Mouse (Mus musculus): Measurements from ENCODE around the gene Neo1. TPM values are rescaled to one million over a fixed set of nuclear protein-coding genes. Genes with fewer than 3 reads are reported as not detected.

Neo1 gene
- total and polyA plus RNA-seq, 3 experiments = 0.85 to 2.1 (median 1.4) TPM

- dilution Hi-C loops (cut with MboI; ENCODE audit: extremely low pct_ligation_motif_present, extremely low pct_unique_long_range_greater_than_20kb, low sequenced_read_pairs) (no loop called here), in situ Hi-C loops (cut with MboI; ENCODE audit: low pct_ligation_motif_present, low pct_unique_long_range_greater_than_20kb, low sequenced_read_pairs) (no loop called here)
- Histone ChIP-seq H3K27me3 (replicated peaks) (no peaks in the 10 kb centered on the region), H3K9ac (ENCODE audit: insufficient read depth, low read depth) (no peak overlapping the region), H3K4me1 (ENCODE audit: control insufficient read depth in 1 of 2, insufficient read depth in 2 of 2) (no peaks in the 10 kb centered on the region), H3K4me3 (replicated peaks in 1 of 3; ENCODE audit: low read depth in 2 of 3, low read length in 2 of 3, poor library complexity in 1 of 3) (no peak overlapping the region), H3K27ac (ENCODE audit: insufficient read depth, low read depth) (no peak overlapping the region), H3K9me3 (replicated peaks; ENCODE audit: low read length) (no peaks in the 10 kb centered on the region), H3K4me2 (ENCODE audit: insufficient read depth, low read depth, poor library complexity, severe bottlenecking) (no peak overlapping the region), H3K79me2 (replicated peaks; ENCODE audit: control insufficient read depth, extremely low read depth, insufficient read depth, poor library complexity, severe bottlenecking) (no peaks in the 10 kb centered on the region), H3K36me3 (replicated peaks in 1 of 2; ENCODE audit: control insufficient read depth in 1 of 2, insufficient read depth in 1 of 2, low read length in 1 of 2) (no peaks in the 10 kb centered on the region)
- DNase-seq (ENCODE audit: extremely low read depth) = no peak
- TF ChIP-seq JUND (conservative IDR thresholded peaks at IDR 0.05; ENCODE audit: low read depth, low read length) = no peak
- no peak for TF ChIP-seq ELF1 (IDR thresholded peaks at IDR 0.05; ENCODE audit: low read depth, low read length)
- no peak for TF ChIP-seq POLR2AphosphoS2 (IDR thresholded peaks at IDR 0.05; ENCODE audit: low read depth, low read length)
- TF ChIP-seq MAX (IDR thresholded peaks at IDR 0.05; ENCODE audit: low read length) = no peak
- TF ChIP-seq MYC (IDR thresholded peaks at IDR 0.05; ENCODE audit: low read depth, low read length) = no peak
- TF ChIP-seq CHD2 (IDR thresholded peaks at IDR 0.05; ENCODE audit: low read length) = no peak
- no peak for TF ChIP-seq MAFK (IDR thresholded peaks at IDR 0.05; ENCODE audit: insufficient replicate concordance, low read length)
- TF ChIP-seq MEF2A (IDR thresholded peaks at IDR 0.05; ENCODE audit: borderline replicate concordance, low read depth, low read length) = no peak
- no peak for TF ChIP-seq POLR2A (IDR thresholded peaks at IDR 0.05; ENCODE audit: low read depth, low read length)
Measured at GRCm38 (mm10) chr9:59070216-59070615, 34.0 kb upstream of the Neo1 start.

GRCm38 (mm10) chr9:59065616-59066301, 29.5 kb upstream of the Neo1 start:
- H3K4me1 ChIP-seq (ENCODE audit: control insufficient read depth in 1 of 2, insufficient read depth in 2 of 2) = no peaks in the 10 kb centered on the region
- no peak overlapping the region for H3K4me2 ChIP-seq (ENCODE audit: insufficient read depth, low read depth, poor library complexity, severe bottlenecking)
- no peak overlapping the region for H3K9ac ChIP-seq (ENCODE audit: insufficient read depth, low read depth)
- dilution Hi-C loops (cut with MboI; ENCODE audit: extremely low pct_ligation_motif_present, extremely low pct_unique_long_range_greater_than_20kb, low sequenced_read_pairs) (no loop called here), in situ Hi-C loops (cut with MboI; ENCODE audit: low pct_ligation_motif_present, low pct_unique_long_range_greater_than_20kb, low sequenced_read_pairs) (no loop called here)
- no peaks in the 10 kb centered on the region for H3K79me2 ChIP-seq (replicated peaks; ENCODE audit: control insufficient read depth, extremely low read depth, insufficient read depth, poor library complexity, severe bottlenecking)
- DNase-seq (ENCODE audit: extremely low read depth) = no peak
- no peak overlapping the region for H3K27ac ChIP-seq (ENCODE audit: insufficient read depth, low read depth)
- TF ChIP-seq PAX5 (IDR thresholded peaks at IDR 0.05; ENCODE audit: low read length) (no peak), POLR2AphosphoS2 (IDR thresholded peaks at IDR 0.05; ENCODE audit: low read depth, low read length) (no peak), CHD1 (IDR thresholded peaks at IDR 0.05; ENCODE audit: low read depth, low read length) (no peak), CTCF (conservative IDR thresholded peaks at IDR 0.05 in 1 of 2, IDR thresholded peaks at IDR 0.05 in 1 of 2; ENCODE audit: low read depth in 2 of 2, low read length in 2 of 2) (no peak), ZKSCAN1 (IDR thresholded peaks at IDR 0.05; ENCODE audit: borderline replicate concordance, low read depth, low read length) (no peak)
- H3K36me3 ChIP-seq (replicated peaks in 1 of 2; ENCODE audit: control insufficient read depth in 1 of 2, insufficient read depth in 1 of 2, low read length in 1 of 2) = no peaks in the 10 kb centered on the region
- no peaks in the 10 kb centered on the region for H3K9me3 ChIP-seq (replicated peaks; ENCODE audit: low read length)
- no peak overlapping the region for H3K4me3 ChIP-seq (replicated peaks in 1 of 3; ENCODE audit: low read depth in 2 of 3, low read length in 2 of 3, poor library complexity in 1 of 3)
- H3K27me3 ChIP-seq (replicated peaks) = no peaks in the 10 kb centered on the region

GRCm38 (mm10) chr9:59062409-59062808, 26.2 kb upstream of the Neo1 start:
- Histone ChIP-seq H3K4me2 (ENCODE audit: insufficient read depth, low read depth, poor library complexity, severe bottlenecking) (no peak overlapping the region), H3K36me3 (replicated peaks in 1 of 2; ENCODE audit: control insufficient read depth in 1 of 2, insufficient read depth in 1 of 2, low read length in 1 of 2) (no peaks in the 10 kb centered on the region), H3K79me2 (replicated peaks; ENCODE audit: control insufficient read depth, extremely low read depth, insufficient read depth, poor library complexity, severe bottlenecking) (no peaks in the 10 kb centered on the region), H3K4me1 (ENCODE audit: control insufficient read depth in 1 of 2, insufficient read depth in 2 of 2) (no peaks in the 10 kb centered on the region), H3K9me3 (replicated peaks; ENCODE audit: low read length) (no peaks in the 10 kb centered on the region), H3K4me3 (replicated peaks in 1 of 3; ENCODE audit: low read depth in 2 of 3, low read length in 2 of 3, poor library complexity in 1 of 3) (no peak overlapping the region), H3K9ac (ENCODE audit: insufficient read depth, low read depth) (no peak overlapping the region), H3K27me3 (replicated peaks) (no peaks in the 10 kb centered on the region), H3K27ac (ENCODE audit: insufficient read depth, low read depth) (no peak overlapping the region)
- dilution Hi-C loops (cut with MboI; ENCODE audit: extremely low pct_ligation_motif_present, extremely low pct_unique_long_range_greater_than_20kb, low sequenced_read_pairs) = no loop called here
- TF ChIP-seq POLR2AphosphoS2 (IDR thresholded peaks at IDR 0.05; ENCODE audit: low read depth, low read length) = no peak
- TF ChIP-seq E2F4 (IDR thresholded peaks at IDR 0.05; ENCODE audit: insufficient replicate concordance, low read depth, low read length) = no peak
- TF ChIP-seq JUND (conservative IDR thresholded peaks at IDR 0.05; ENCODE audit: low read depth, low read length) = no peak
- no peak for TF ChIP-seq POLR2A (IDR thresholded peaks at IDR 0.05; ENCODE audit: low read depth, low read length)
- TF ChIP-seq CHD2 (IDR thresholded peaks at IDR 0.05; ENCODE audit: low read length) = no peak
- no peak for TF ChIP-seq SMC3 (IDR thresholded peaks at IDR 0.05; ENCODE audit: low read depth, low read length)
- TF ChIP-seq USF1 (IDR thresholded peaks at IDR 0.05; ENCODE audit: low read depth, low read length) = no peak
- no peak for TF ChIP-seq GABPA (IDR thresholded peaks at IDR 0.05; ENCODE audit: insufficient replicate concordance, low read depth, low read length)
- in situ Hi-C loops (cut with MboI; ENCODE audit: low pct_ligation_motif_present, low pct_unique_long_range_greater_than_20kb, low sequenced_read_pairs) = no loop called here
- DNase-seq (ENCODE audit: extremely low read depth) = no peak
